Mouse (Mus musculus): ENCODE measurements around the gene Asb8. TPM values are rescaled to one million over a fixed set of nuclear protein-coding genes. Genes with fewer than 3 reads are reported as not detected.

Gene Asb8
- polyA plus RNA-seq, 1 experiment = 18.8 TPM

GRCm38 (mm10) chr15:98111791-98112190, 53.6 kb downstream of the Asb8 start:
- no peak for DNase-seq (ENCODE audit: low read depth in 1 of 2, low spot score in 2 of 2)

GRCm38 (mm10) chr15:98108297-98109152, 56.9 kb downstream of the Asb8 start:
- no peaks in the 10 kb centered on the region for H3K36me3 ChIP-seq (ENCODE audit: control insufficient read depth, insufficient read depth, low read length)
- H3K27ac ChIP-seq (ENCODE audit: insufficient read depth, low read length) = no peak overlapping the region
- TF ChIP-seq CTCF (IDR thresholded peaks at IDR 0.05; ENCODE audit: extremely low read depth, insufficient read depth, insufficient read length, insufficient replicate concordance) (no peak), POLR2A (IDR thresholded peaks at IDR 0.05; ENCODE audit: low read depth, low read length) (no peak)
- peak overlapping the region; percentile 79 for H3K4me3 ChIP-seq (ENCODE audit: extremely low read depth, insufficient read depth, insufficient read length)
- H3K4me1 ChIP-seq (ENCODE audit: control insufficient read depth, insufficient read depth, insufficient read length) = no peaks in the 10 kb centered on the region
- 3% methylated on average over 37 of the region's 37 CpGs for WGBS
- DNase-seq (ENCODE audit: low read depth in 1 of 2, low spot score in 2 of 2) = peak in 1 of 2 experiments; percentile 49
- H3K27me3 ChIP-seq (ENCODE audit: control insufficient read depth, insufficient read depth, low read length) = 0 out of 2 replicates have a peak, but pooled peaks cover 1% of the 10 kb centered on the region

More at GRCm38 (mm10) chr15:98111791-98112190, 53.6 kb downstream of the Asb8 start:
- Histone ChIP-seq H3K36me3 (ENCODE audit: control insufficient read depth, insufficient read depth, low read length) (no peaks in the 10 kb centered on the region), H3K4me1 (ENCODE audit: control insufficient read depth, insufficient read depth, insufficient read length) (no peaks in the 10 kb centered on the region), H3K27ac (ENCODE audit: insufficient read depth, low read length) (no peak overlapping the region), H3K4me3 (ENCODE audit: extremely low read depth, insufficient read depth, insufficient read length) (no peak overlapping the region), H3K27me3 (ENCODE audit: control insufficient read depth, insufficient read depth, low read length) (no peaks in the 10 kb centered on the region)
- TF ChIP-seq POLR2A (IDR thresholded peaks at IDR 0.05; ENCODE audit: low read depth, low read length) (no peak), CTCF (IDR thresholded peaks at IDR 0.05; ENCODE audit: extremely low read depth, insufficient read depth, insufficient read length, insufficient replicate concordance) (no peak)
- 64% methylated on average over 5 of the region's 5 CpGs for WGBS

DNA sequence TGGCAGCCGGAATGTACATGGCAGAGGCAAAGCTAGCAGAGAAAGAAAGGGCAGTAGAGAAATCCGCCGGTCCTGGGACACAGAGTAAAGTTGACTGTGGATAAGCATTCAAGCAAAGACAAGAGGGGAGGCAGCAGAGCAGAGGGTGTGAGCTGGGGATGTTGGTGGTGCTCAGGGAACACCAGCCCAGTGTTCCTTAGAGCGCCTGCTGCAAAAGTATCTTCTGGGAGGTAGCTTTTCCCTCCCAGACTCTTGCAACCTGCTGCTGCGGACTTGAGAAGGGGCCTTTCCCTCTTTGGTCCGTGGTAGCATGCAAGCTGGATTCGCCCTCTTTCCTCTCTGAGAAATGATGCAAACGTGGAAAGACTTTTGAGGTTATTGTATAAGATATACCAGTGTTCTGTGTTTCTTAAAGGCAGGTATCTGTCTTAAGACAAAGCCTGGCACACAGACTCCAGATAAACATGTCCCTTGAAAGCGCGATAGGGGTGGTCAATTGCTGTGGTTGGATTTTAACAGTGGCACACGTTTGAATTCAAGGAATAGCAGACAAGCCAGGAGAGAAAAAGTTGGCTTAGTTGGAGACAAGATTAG, 57.6 kb downstream of the Asb8 start:
- 49% methylated on average over 11 of the region's 11 CpGs for WGBS
- Histone ChIP-seq H3K4me3 (ENCODE audit: extremely low read depth, insufficient read depth, insufficient read length) (peak overlapping the region; percentile 79; the same call in 1 of the 2 replicates), H3K27me3 (ENCODE audit: control insufficient read depth, insufficient read depth, low read length) (0 out of 2 replicates have a peak, but pooled peaks cover 1% of the 10 kb centered on the region), H3K36me3 (ENCODE audit: control insufficient read depth, insufficient read depth, low read length) (no peaks in the 10 kb centered on the region), H3K4me1 (ENCODE audit: control insufficient read depth, insufficient read depth, insufficient read length) (no peaks in the 10 kb centered on the region), H3K27ac (ENCODE audit: insufficient read depth, low read length) (no peak overlapping the region)
- DNase-seq (ENCODE audit: low read depth in 1 of 2, low spot score in 2 of 2) = no peak
- no peak for TF ChIP-seq CTCF (IDR thresholded peaks at IDR 0.05; ENCODE audit: extremely low read depth, insufficient read depth, insufficient read length, insufficient replicate concordance)
- no peak for TF ChIP-seq POLR2A (IDR thresholded peaks at IDR 0.05; ENCODE audit: low read depth, low read length)

- H3K4me3 ChIP-seq (ENCODE audit: extremely low read depth, insufficient read depth, insufficient read length) = no peak overlapping the region
- H3K36me3 ChIP-seq (ENCODE audit: control insufficient read depth, insufficient read depth, low read length) = no peaks in the 10 kb centered on the region
- no peak overlapping the region for H3K27ac ChIP-seq (ENCODE audit: insufficient read depth, low read length)
- TF ChIP-seq POLR2A (IDR thresholded peaks at IDR 0.05; ENCODE audit: low read depth, low read length) (no peak), CTCF (IDR thresholded peaks at IDR 0.05; ENCODE audit: extremely low read depth, insufficient read depth, insufficient read length, insufficient replicate concordance) (no peak)
- DNase-seq (ENCODE audit: low read depth in 1 of 2, low spot score in 2 of 2) = no peak
- H3K27me3 ChIP-seq (ENCODE audit: control insufficient read depth, insufficient read depth, low read length) = 0 out of 2 replicates have a peak, but pooled peaks cover 1% of the 10 kb centered on the region
- WGBS = 90% methylated on average over 6 of the region's 6 CpGs
- H3K4me1 ChIP-seq (ENCODE audit: control insufficient read depth, insufficient read depth, insufficient read length) = no peaks in the 10 kb centered on the region
These were observed 58.2 kb downstream of the Asb8 start for GRCm38 (mm10) chr15:98107230-98107629.

- H3K4me1 ChIP-seq (ENCODE audit: control insufficient read depth, insufficient read depth, insufficient read length) = no peaks in the 10 kb centered on the region
- 72% methylated on average over 6 of the region's 6 CpGs for WGBS
- TF ChIP-seq POLR2A (IDR thresholded peaks at IDR 0.05; ENCODE audit: low read depth, low read length) (no peak), CTCF (IDR thresholded peaks at IDR 0.05; ENCODE audit: extremely low read depth, insufficient read depth, insufficient read length, insufficient replicate concordance) (no peak)
These were observed 58.9 kb downstream of the Asb8 start for GRCm38 (mm10) chr15:98106506-98106905.

DNA sequence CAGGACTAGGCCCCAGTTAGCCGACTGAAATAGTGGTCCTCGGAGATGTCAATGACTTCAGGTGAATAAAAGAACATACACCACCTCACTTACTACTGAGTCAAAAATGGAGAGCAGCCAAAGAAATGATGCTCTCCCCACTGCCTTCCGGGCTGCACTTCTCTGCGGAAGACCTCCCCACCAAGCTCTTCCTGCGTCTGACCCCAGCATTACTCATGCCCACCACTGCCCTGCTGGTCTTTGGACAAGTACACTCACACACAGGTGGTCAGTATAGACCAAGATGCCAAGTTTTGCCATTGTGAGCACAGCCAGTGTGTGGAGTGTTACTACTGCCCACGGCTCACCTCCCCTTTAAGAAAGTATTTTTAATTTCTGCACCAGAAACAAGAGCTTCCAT, 63.0 kb downstream of the Asb8 start:
- H3K27me3 ChIP-seq (ENCODE audit: control insufficient read depth, insufficient read depth, low read length) = 0 out of 2 replicates have a peak, but pooled peaks cover 1% of the 10 kb centered on the region
- no peak for TF ChIP-seq POLR2A (IDR thresholded peaks at IDR 0.05; ENCODE audit: low read depth, low read length)
- TF ChIP-seq CTCF (IDR thresholded peaks at IDR 0.05; ENCODE audit: extremely low read depth, insufficient read depth, insufficient read length, insufficient replicate concordance) = no peak
- H3K4me1 ChIP-seq (ENCODE audit: control insufficient read depth, insufficient read depth, insufficient read length) = no peaks in the 10 kb centered on the region
- DNase-seq (ENCODE audit: low read depth in 1 of 2, low spot score in 2 of 2) = no peak
- no peak overlapping the region for H3K27ac ChIP-seq (ENCODE audit: insufficient read depth, low read length)
- 94% methylated on average over 6 of the region's 6 CpGs for WGBS
- H3K36me3 ChIP-seq (ENCODE audit: control insufficient read depth, insufficient read depth, low read length) = no peaks in the 10 kb centered on the region
- no peak overlapping the region for H3K4me3 ChIP-seq (ENCODE audit: extremely low read depth, insufficient read depth, insufficient read length)

More at GRCm38 (mm10) chr15:98106506-98106905, 58.9 kb downstream of the Asb8 start:
- H3K4me3 ChIP-seq (ENCODE audit: extremely low read depth, insufficient read depth, insufficient read length) = no peak overlapping the region
- H3K36me3 ChIP-seq (ENCODE audit: control insufficient read depth, insufficient read depth, low read length) = no peaks in the 10 kb centered on the region
- no peak for DNase-seq (ENCODE audit: low read depth in 1 of 2, low spot score in 2 of 2)
- 0 out of 2 replicates have a peak, but pooled peaks cover 1% of the 10 kb centered on the region for H3K27me3 ChIP-seq (ENCODE audit: control insufficient read depth, insufficient read depth, low read length)
- no peak overlapping the region for H3K27ac ChIP-seq (ENCODE audit: insufficient read depth, low read length)

Measured in spleen, adult 2 months (tissue).